Mouse (Mus musculus) neural tube, embryonic 11.5 days (tissue): ENCODE results near the gene Spef2. TPM values are rescaled to one million over a fixed set of nuclear protein-coding genes. Genes with fewer than 3 reads are reported as not detected.

ENCODE experiments used
- ATAC-seq: fragments of 200-750 bp; cut with Nextera tagmentation; 2 replicates; pipeline ENCODE4 v1.8.0; 2017; ENCODE audit warnings: moderate number of reproducible peaks, mild to moderate bottlenecking, moderate TSS enrichment, moderate library complexity; ENCODE audit not compliant: insufficient read depth, low FRiP score, low TSS enrichment
- DNase-seq: peaks from one replicate; pipeline ENCODE4 v3.0.0-alpha.2; 2015; ENCODE audit warnings: low spot score
- H3K27ac ChIP-seq: fragments of 300-500 bp; sonication (generic); 2 replicates; pipeline ENCODE4 v1.5.1; 2014; ENCODE audit warnings: low read depth, mild to moderate bottlenecking, low read length
- H3K27me3 ChIP-seq: fragments of 300-500 bp; sonication (generic); 2 replicates; pipeline ENCODE4 v1.6.1; 2014; ENCODE audit warnings: mild to moderate bottlenecking, low read length, mixed read lengths; ENCODE audit not compliant: control insufficient read depth, insufficient read depth
- H3K36me3 ChIP-seq: fragments of 300-500 bp; sonication (generic); 2 replicates; pipeline ENCODE4 v1.6.1; 2014; ENCODE audit warnings: mild to moderate bottlenecking, low read length, moderate library complexity, mixed read lengths; ENCODE audit not compliant: control insufficient read depth, insufficient read depth
- H3K4me1 ChIP-seq: fragments of 300-500 bp; sonication (generic); 2 replicates; pipeline ENCODE4 v1.6.1; 2014; ENCODE audit warnings: low read length, mixed read lengths; ENCODE audit not compliant: control insufficient read depth, insufficient read depth
- H3K4me2 ChIP-seq: fragments of 300-500 bp; sonication (generic); 2 replicates; pipeline ENCODE4 v1.6.1; 2014; ENCODE audit warnings: low read depth, mild to moderate bottlenecking, moderate library complexity
- H3K4me3 ChIP-seq: fragments of 300-500 bp; sonication (generic); 2 replicates; pipeline ENCODE4 v1.5.1; 2014; ENCODE audit warnings: low read depth, low read length
- H3K9ac ChIP-seq: fragments of 300-500 bp; sonication (generic); 2 replicates; pipeline ENCODE4 v1.6.1; 2014; ENCODE audit warnings: mild to moderate bottlenecking, low read length
- H3K9me3 ChIP-seq: fragments of 300-500 bp; sonication (generic); 2 replicates; pipeline ENCODE4 v1.6.1; 2016; ENCODE audit warnings: low read length; ENCODE audit not compliant: control insufficient read depth
- WGBS: fragments of 180-500 bp; shearing (Covaris S2); extraction: QIAGEN DNeasy Blood & Tissue Kit; methylation state at CpG from one replicate; pipeline ENCODE4 v1.1.7; 2014; 5-methylcytosine and 5-hydroxymethylcytosine counted together
- polyA plus RNA-seq: library from polyadenylated mRNA; unstranded; fragments of >200 nt; fragmentation: Nextera tagmentation; extraction: Ambion mirVana; gene quantifications from 2 replicates; pipeline ENCODE4 v1.2.1, GENCODE M21; 2014

The Spef2 gene
- polyA plus RNA-seq, 1 experiment from 2014 or later, result 0.19 TPM

DNA sequence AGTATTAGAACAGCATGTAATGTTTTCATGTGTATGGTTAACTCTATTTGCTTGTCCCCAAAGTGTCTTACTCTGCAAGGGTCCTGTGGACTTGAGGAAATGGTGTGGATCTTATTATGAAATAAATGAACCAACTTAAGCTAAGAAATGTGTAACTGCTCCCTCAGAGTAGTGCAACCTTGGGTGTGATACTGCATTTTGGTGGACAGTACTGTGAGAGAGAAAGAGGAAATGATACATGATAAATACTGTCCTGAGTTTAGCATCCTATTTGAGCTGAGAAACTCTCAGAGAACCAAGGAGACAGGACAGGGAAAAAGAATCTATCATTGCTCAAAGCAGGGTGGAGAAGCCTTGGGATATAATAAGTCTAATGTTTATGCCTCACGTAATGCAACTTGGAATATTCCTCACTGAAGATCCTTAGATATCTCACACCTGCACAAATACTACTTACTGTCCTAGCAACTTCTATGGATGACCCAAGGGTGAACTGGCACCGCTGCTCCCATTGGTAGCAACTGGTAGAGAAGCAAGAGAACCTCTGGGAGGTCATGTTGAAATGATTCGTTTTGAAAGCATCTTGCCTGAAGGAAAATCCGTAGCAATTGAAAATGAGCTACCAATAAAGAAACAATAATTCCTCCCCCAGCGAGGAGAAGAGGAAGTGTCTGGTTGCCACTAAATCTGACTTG is 1.1 kb downstream of the Spef2 start:
- Histone ChIP-seq H3K4me1 (no peaks in the 10 kb centered on the region), H3K4me2 (no peak overlapping the region), H3K27ac (no peak overlapping the region), H3K36me3 (no peaks in the 10 kb centered on the region), H3K4me3 (no peak overlapping the region), H3K27me3 (no peaks in the 10 kb centered on the region), H3K9me3 (no peaks in the 10 kb centered on the region), H3K9ac (no peak overlapping the region)
- no peak for ATAC-seq
- no peak for DNase-seq
- WGBS, result 77% methylated on average over 5 of the region's 5 CpGs

DNA sequence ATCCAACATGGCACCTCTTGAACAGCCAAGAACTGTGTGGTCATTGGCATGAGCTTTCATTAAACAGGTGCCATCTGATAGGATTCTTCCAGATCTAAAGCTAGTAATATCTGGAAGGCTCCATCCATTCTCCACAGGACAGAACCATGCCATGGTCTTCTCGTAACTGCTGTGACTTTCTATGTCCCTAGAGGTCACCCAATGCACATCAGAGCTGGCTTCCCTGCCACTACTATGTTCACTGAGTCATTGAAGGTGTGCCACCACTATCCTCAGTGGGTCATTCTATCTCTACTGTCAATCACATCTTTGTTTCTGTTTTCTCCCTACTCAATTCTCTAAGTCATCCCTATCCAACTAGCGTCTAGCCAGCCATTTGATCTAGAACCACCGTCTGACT is 6.5 kb downstream of the Spef2 start:
- H3K4me3 ChIP-seq, result no peak overlapping the region
- H3K4me1 ChIP-seq, result no peaks in the 10 kb centered on the region
- no peaks in the 10 kb centered on the region for H3K9me3 ChIP-seq
- no peaks in the 10 kb centered on the region for H3K36me3 ChIP-seq
- H3K27me3 ChIP-seq, result no peaks in the 10 kb centered on the region
- 89% methylated on average over 3 of the region's 3 CpGs for WGBS
- ATAC-seq (no peak), DNase-seq (no peak)
- no peak overlapping the region for H3K9ac ChIP-seq
- no peak overlapping the region for H3K4me2 ChIP-seq
- no peak overlapping the region for H3K27ac ChIP-seq

DNA sequence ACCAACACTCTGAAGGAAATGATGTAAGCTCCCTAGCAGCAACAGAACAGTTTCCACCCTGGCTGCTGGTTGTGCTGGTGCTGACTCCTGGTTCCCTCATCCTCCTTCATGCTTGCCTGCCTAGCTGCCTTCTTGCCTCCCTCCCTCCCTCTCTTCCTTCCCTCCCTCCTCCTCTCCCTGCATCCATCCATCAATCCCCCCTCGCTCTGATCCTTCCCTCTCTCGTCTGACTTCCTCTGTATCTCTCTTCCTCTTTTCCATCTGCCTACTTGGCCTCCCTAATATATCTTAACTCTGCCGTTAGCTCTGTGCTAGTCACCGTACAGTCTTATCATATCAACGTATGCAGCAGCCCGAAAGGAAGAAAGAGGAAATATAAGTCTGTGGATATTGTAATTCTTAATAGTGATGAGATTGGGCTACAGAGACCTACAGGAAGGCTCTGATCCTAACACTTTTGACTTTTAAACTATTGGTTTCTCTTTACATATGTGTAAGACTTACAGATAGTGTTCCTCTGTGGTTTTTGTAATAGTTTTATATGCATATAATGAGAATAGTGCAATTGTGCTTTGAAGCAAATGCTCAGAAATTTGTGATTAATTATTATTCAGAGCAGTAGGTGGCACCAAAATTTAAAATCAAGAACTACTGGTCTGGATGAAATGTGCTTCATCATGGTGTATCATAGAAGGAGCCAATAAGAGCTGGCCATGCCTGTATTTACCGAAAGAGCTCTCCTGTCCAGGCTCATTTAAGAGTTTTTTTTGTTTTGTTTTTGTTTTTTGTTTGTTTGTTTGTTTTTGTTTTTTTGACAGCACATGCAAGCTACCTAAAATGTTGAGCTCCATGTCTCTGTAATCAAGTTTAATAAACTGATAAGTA is 33.9 kb downstream of the Spef2 start:
- no peaks in the 10 kb centered on the region for H3K9me3 ChIP-seq
- no peak overlapping the region for H3K9ac ChIP-seq
- H3K36me3 ChIP-seq, result no peaks in the 10 kb centered on the region
- H3K4me1 ChIP-seq, result no peaks in the 10 kb centered on the region
- H3K4me3 ChIP-seq, result no peak overlapping the region
- H3K27me3 ChIP-seq, result no peaks in the 10 kb centered on the region
- ATAC-seq, result no peak
- no peak overlapping the region for H3K4me2 ChIP-seq
- 87% methylated on average over 7 of the region's 7 CpGs for WGBS
- no peak for DNase-seq
- no peak overlapping the region for H3K27ac ChIP-seq

DNA sequence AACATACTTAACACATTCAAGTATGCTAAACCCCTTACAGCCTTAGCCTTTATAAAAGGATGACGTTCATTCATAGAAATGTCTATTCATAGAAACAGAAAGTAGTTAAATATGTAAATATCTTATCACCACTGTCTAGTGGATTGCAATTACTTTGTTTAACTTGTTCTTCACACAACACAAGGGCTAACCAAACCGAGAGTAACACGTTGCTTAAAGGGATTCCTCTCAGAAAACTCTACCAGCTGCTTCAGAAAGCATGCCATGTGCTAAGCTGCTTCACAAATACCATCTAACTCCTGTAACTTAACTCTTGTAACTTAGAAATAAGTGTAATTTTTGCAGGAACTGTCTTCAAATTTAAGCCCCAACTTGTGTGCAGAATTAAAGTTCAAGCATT is 35.0 kb downstream of the Spef2 start:
- Histone ChIP-seq H3K4me1 (no peaks in the 10 kb centered on the region), H3K27ac (no peak overlapping the region), H3K4me3 (no peak overlapping the region), H3K4me2 (no peak overlapping the region), H3K36me3 (no peaks in the 10 kb centered on the region), H3K27me3 (no peaks in the 10 kb centered on the region), H3K9me3 (no peaks in the 10 kb centered on the region), H3K9ac (no peak overlapping the region)
- WGBS, result 81% methylated on average over 3 of the region's 3 CpGs
- ATAC-seq (no peak), DNase-seq (no peak)

- no peak overlapping the region for H3K4me3 ChIP-seq
- no peak overlapping the region for H3K4me2 ChIP-seq
- ATAC-seq (no peak), DNase-seq (no peak)
- H3K4me1 ChIP-seq, result no peaks in the 10 kb centered on the region
- H3K9ac ChIP-seq, result no peak overlapping the region
- no peaks in the 10 kb centered on the region for H3K36me3 ChIP-seq
- no peak overlapping the region for H3K27ac ChIP-seq
- no peaks in the 10 kb centered on the region for H3K9me3 ChIP-seq
- 98% methylated on average over 2 of the region's 2 CpGs for WGBS
- no peaks in the 10 kb centered on the region for H3K27me3 ChIP-seq
Observed at GRCm38 (mm10) chr15:9710330-9710729, 38.3 kb downstream of the Spef2 start.

GRCm38 (mm10) chr15:9705830-9706450 is 42.7 kb downstream of the Spef2 start:
- Histone ChIP-seq H3K4me3 (no peak overlapping the region), H3K27me3 (no peaks in the 10 kb centered on the region), H3K9ac (no peak overlapping the region), H3K9me3 (no peaks in the 10 kb centered on the region), H3K4me2 (no peak overlapping the region), H3K36me3 (no peaks in the 10 kb centered on the region), H3K4me1 (no peaks in the 10 kb centered on the region), H3K27ac (no peak overlapping the region)
- no peak for DNase-seq
- WGBS, result 85% methylated on average over 2 of the region's 2 CpGs
- no peak for ATAC-seq

GRCm38 (mm10) chr15:9701845-9702244 is 46.8 kb downstream of the Spef2 start:
- H3K4me2 ChIP-seq, result no peak overlapping the region
- no peaks in the 10 kb centered on the region for H3K36me3 ChIP-seq
- no peak overlapping the region for H3K9ac ChIP-seq
- H3K27me3 ChIP-seq, result no peaks in the 10 kb centered on the region
- no peaks in the 10 kb centered on the region for H3K9me3 ChIP-seq
- no peak overlapping the region for H3K27ac ChIP-seq
- ATAC-seq (no peak), DNase-seq (no peak)
- no peaks in the 10 kb centered on the region for H3K4me1 ChIP-seq
- no peak overlapping the region for H3K4me3 ChIP-seq

GRCm38 (mm10) chr15:9691721-9692120 is 56.9 kb downstream of the Spef2 start:
- H3K27me3 ChIP-seq, result no peaks in the 10 kb centered on the region
- no peak overlapping the region for H3K27ac ChIP-seq
- H3K4me3 ChIP-seq, result no peak overlapping the region
- ATAC-seq, result no peak
- no peak for DNase-seq
- no peaks in the 10 kb centered on the region for H3K36me3 ChIP-seq
- H3K9ac ChIP-seq, result no peak overlapping the region
- H3K4me1 ChIP-seq, result no peaks in the 10 kb centered on the region
- no peak overlapping the region for H3K4me2 ChIP-seq
- no peaks in the 10 kb centered on the region for H3K9me3 ChIP-seq
